Mouse (Mus musculus): ENCODE data around the gene Uhmk1. TPM values are rescaled to one million over a fixed set of nuclear protein-coding genes. Genes with fewer than 3 reads are reported as not detected.
A peak's percentile ranks its signal among the peaks of the same experiment; 100 is the strongest.

Uhmk1 gene
- total and polyA plus RNA-seq, 3 experiments, result 19.5 to 43.9 (median 28.9) TPM

GRCm38 (mm10) chr1:170214757-170215522, at the start of gene Uhmk1 (continued):
- TF ChIP-seq RAD21 (IDR thresholded peaks at IDR 0.05; ENCODE audit: low read depth, low read length) (no peak), MAX (IDR thresholded peaks at IDR 0.05; ENCODE audit: low read length) (no peak), GATA1 (IDR thresholded peaks at IDR 0.05; ENCODE audit: low read depth, low read length) (no peak), UBTF (IDR thresholded peaks at IDR 0.05; ENCODE audit: borderline replicate concordance, insufficient read depth, low read depth, low read length) (0 out of 2 replicates have a peak, but pooled peaks have one; percentile 42)

GRCm38 (mm10) chr1:170255560-170255910, 40.3 kb upstream of the Uhmk1 start:
- H3K4me1 ChIP-seq (ENCODE audit: control insufficient read depth in 1 of 2, insufficient read depth in 2 of 2, low read length in 2 of 2), result no peaks in the 10 kb centered on the region
- no peaks in the 10 kb centered on the region for H3K36me3 ChIP-seq (ENCODE audit: control insufficient read depth in 1 of 2, insufficient read depth in 2 of 2, low read length in 2 of 2)
- H3K4me3 ChIP-seq (ENCODE audit: control insufficient read depth in 1 of 2, insufficient read depth in 1 of 2, low read depth in 2 of 2, low read length in 2 of 2), result no peak overlapping the region
- H3K27me3 ChIP-seq (ENCODE audit: control insufficient read depth in 1 of 2, insufficient read depth in 2 of 2, low read length in 2 of 2), result no peaks in the 10 kb centered on the region
- H3K9ac ChIP-seq (ENCODE audit: control insufficient read depth, low read depth, low read length, poor library complexity, severe bottlenecking), result no peak overlapping the region
- DNase-seq (ENCODE audit: low read depth, low spot score), result no peak
- no peaks in the 10 kb centered on the region for H3K9me3 ChIP-seq (replicated peaks; ENCODE audit: insufficient read depth, low read length)
- TF ChIP-seq CHD1 (IDR thresholded peaks at IDR 0.05; ENCODE audit: low read depth, low read length) (no peak), EP300 (IDR thresholded peaks at IDR 0.05; ENCODE audit: low read depth in 1 of 2, low read length in 2 of 2) (no peak), CTCF (IDR thresholded peaks at IDR 0.05 in 2 of 3, conservative IDR thresholded peaks at IDR 0.05 in 1 of 3; ENCODE audit: control insufficient read depth in 1 of 3, insufficient read depth in 1 of 3, low read depth in 2 of 3, low read length in 3 of 3, poor library complexity in 1 of 3, severe bottlenecking in 1 of 3) (no peak), ZMIZ1 (IDR thresholded peaks at IDR 0.05; ENCODE audit: low read depth, low read length) (no peak), TCF12 (IDR thresholded peaks at IDR 0.05; ENCODE audit: low read depth, low read length) (no peak), MYC (IDR thresholded peaks at IDR 0.05; ENCODE audit: low read depth, low read length) (no peak), TAL1 (IDR thresholded peaks at IDR 0.05; ENCODE audit: low read length) (no peak), JUND (IDR thresholded peaks at IDR 0.05; ENCODE audit: low read depth, low read length) (no peak), GATA1 (IDR thresholded peaks at IDR 0.05; ENCODE audit: low read depth, low read length) (no peak), RCOR1 (IDR thresholded peaks at IDR 0.05; ENCODE audit: low read depth, low read length) (no peak), E2F4 (IDR thresholded peaks at IDR 0.05; ENCODE audit: borderline replicate concordance, low read depth, low read length) (no peak), CHD2 (IDR thresholded peaks at IDR 0.05; ENCODE audit: low read length) (no peak), SMC3 (IDR thresholded peaks at IDR 0.05; ENCODE audit: low read depth, low read length) (no peak), MXI1 (IDR thresholded peaks at IDR 0.05; ENCODE audit: low read depth, low read length) (no peak), KAT2A (conservative IDR thresholded peaks at IDR 0.05; ENCODE audit: low read depth, low read length) (no peak), HCFC1 (IDR thresholded peaks at IDR 0.05; ENCODE audit: low read depth, low read length) (no peak), MAFK (IDR thresholded peaks at IDR 0.05; ENCODE audit: borderline replicate concordance, low read depth, low read length) (no peak), MEF2A (IDR thresholded peaks at IDR 0.05; ENCODE audit: extremely low read depth, insufficient replicate concordance, low read depth, low read length, poor library complexity, severe bottlenecking) (no peak)
- H3K79me2 ChIP-seq (ENCODE audit: control insufficient read depth, insufficient read depth, low read length, poor library complexity), result no peaks in the 10 kb centered on the region
- H3K27ac ChIP-seq (ENCODE audit: control insufficient read depth, low read depth, low read length), result no peak overlapping the region
